Mouse (Mus musculus) liver, postnatal 0 days (tissue): ENCODE data around the gene Slc44a5. TPM values are rescaled to one million over a fixed set of nuclear protein-coding genes. Genes with fewer than 3 reads are reported as not detected.

Source experiments
- ATAC-seq: fragments of 200-750 bp; cut with Nextera tagmentation; 2 replicates; pipeline ENCODE4 v1.8.0; 2017; ENCODE audit warnings: mild to moderate bottlenecking, moderate library complexity
- DNase-seq: peaks from one replicate; pipeline ENCODE4 v3.0.0-alpha.2; 2016
- H3K27ac ChIP-seq: fragments of 300-500 bp; sonication (generic); 2 replicates; pipeline ENCODE4 v1.5.1; 2014; ENCODE audit warnings: antibody characterized with exemption, moderate library complexity, mild to moderate bottlenecking, low read depth
- H3K27me3 ChIP-seq: fragments of 300-500 bp; sonication (generic); 2 replicates; pipeline ENCODE4 v1.6.1; 2014; ENCODE audit warnings: low read length, control low read depth, mixed read lengths; ENCODE audit not compliant: insufficient read depth
- H3K36me3 ChIP-seq: fragments of 300-500 bp; sonication (generic); replicated peaks from 2 replicates; pipeline ENCODE4 v1.6.1; 2014; ENCODE audit warnings: mild to moderate bottlenecking, control low read depth, low read length, moderate library complexity, mixed read lengths; ENCODE audit not compliant: insufficient read depth
- H3K4me1 ChIP-seq: fragments of 300-500 bp; sonication (generic); 2 replicates; pipeline ENCODE4 v1.6.1; 2014; ENCODE audit warnings: antibody characterized with exemption, mild to moderate bottlenecking, control low read depth; ENCODE audit not compliant: insufficient read depth
- H3K4me2 ChIP-seq: fragments of 300-500 bp; sonication (generic); 2 replicates; pipeline ENCODE4 v1.6.1; 2014; ENCODE audit warnings: low read depth, mild to moderate bottlenecking, low read length, moderate library complexity, mixed read lengths
- H3K4me3 ChIP-seq: fragments of 300-500 bp; sonication (generic); 2 replicates; pipeline ENCODE4 v1.5.1; 2014; ENCODE audit warnings: low read depth, low read length
- H3K9ac ChIP-seq: fragments of 300-500 bp; sonication (generic); replicated peaks from 2 replicates; pipeline ENCODE4 v1.6.1; 2014; ENCODE audit warnings: mild to moderate bottlenecking, moderate library complexity
- H3K9me3 ChIP-seq: fragments of 300-500 bp; sonication (generic); 2 replicates; pipeline ENCODE4 v1.6.1; 2016; ENCODE audit warnings: mild to moderate bottlenecking, control low read depth, low read length, mixed read lengths
- CTCF ChIP-seq: sonication (generic); IDR thresholded peaks from 2 replicates; pipeline ENCODE4 v1.5.1; 2016; ENCODE audit warnings: antibody characterized with exemption, low read depth
- EP300 ChIP-seq: IDR thresholded peaks from 2 replicates; pipeline ENCODE4 v1.6.1; 2016; ENCODE audit warnings: antibody characterized with exemption, low read depth, mild to moderate bottlenecking
- WGBS: fragments of 180-500 bp; shearing (Covaris S2); extraction: QIAGEN DNeasy Blood & Tissue Kit; methylation state at CpG from one replicate; pipeline ENCODE4 v1.1.7; 2014; ENCODE audit not compliant: insufficient replicate concordance; 5-methylcytosine and 5-hydroxymethylcytosine counted together
- polyA plus RNA-seq: library from polyadenylated mRNA; unstranded; fragments of >200 nt; fragmentation: Nextera tagmentation; extraction: Ambion mirVana; gene quantifications from 2 replicates; pipeline ENCODE4 v1.2.1, GENCODE M21; 2015

The Slc44a5 gene
- polyA plus RNA-seq, 1 experiment from 2014 or later: 0.02 TPM

GRCm38 (mm10) chr3:154165882-154166281 lies 192.6 kb downstream of the Slc44a5 start:
- H3K4me2 ChIP-seq: no peak overlapping the region
- no peaks in the 10 kb centered on the region for H3K27me3 ChIP-seq
- no peaks in the 10 kb centered on the region for H3K4me1 ChIP-seq
- no peak overlapping the region for H3K27ac ChIP-seq
- H3K36me3 ChIP-seq: no peaks in the 10 kb centered on the region
- no peak for DNase-seq
- 73% methylated on average over 4 of the region's 4 CpGs for WGBS
- ATAC-seq: no peak
- H3K4me3 ChIP-seq: no peak overlapping the region
- H3K9ac ChIP-seq: no peak overlapping the region
- H3K9me3 ChIP-seq: no peaks in the 10 kb centered on the region
- no peak for TF ChIP-seq CTCF

GRCm38 (mm10) chr3:154171881-154172592 lies 198.8 kb downstream of the Slc44a5 start:
- no peak for TF ChIP-seq EP300
- no peak for TF ChIP-seq CTCF
- Histone ChIP-seq H3K9me3 (no peaks in the 10 kb centered on the region), H3K27me3 (no peaks in the 10 kb centered on the region), H3K9ac (no peak overlapping the region), H3K27ac (no peak overlapping the region), H3K4me3 (no peak overlapping the region), H3K4me1 (no peaks in the 10 kb centered on the region), H3K4me2 (no peak overlapping the region), H3K36me3 (no peaks in the 10 kb centered on the region)
- whole genome bisulfite sequencing: 65% methylated on average over 10 of the region's 10 CpGs
- ATAC-seq (no peak), DNase-seq (no peak)

DNA sequence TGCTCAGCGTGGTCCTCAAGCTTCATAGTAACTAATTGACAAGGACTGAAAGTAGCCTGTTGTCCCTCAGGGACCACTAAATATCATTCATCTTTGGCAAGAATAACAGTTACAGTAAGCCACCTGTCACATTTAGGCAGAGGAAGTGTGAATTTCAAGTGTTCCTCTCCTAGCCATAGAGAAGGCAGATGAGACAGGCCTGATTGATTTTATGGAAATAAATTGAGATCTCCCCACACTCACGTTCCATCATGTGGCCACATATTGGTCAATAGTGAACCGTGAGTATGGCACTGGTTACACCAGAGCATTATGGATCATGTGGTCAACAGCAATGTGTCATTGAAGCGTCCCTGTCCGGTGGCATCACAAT lies 199.3 kb downstream of the Slc44a5 start:
- WGBS: 75% methylated on average over 5 of the region's 5 CpGs
- no peak overlapping the region for H3K9ac ChIP-seq
- no peak for ATAC-seq

GRCm38 (mm10) chr3:154173556-154173955 lies 200.3 kb downstream of the Slc44a5 start:
- 0 out of 2 replicates have a peak, but pooled peaks cover 3% of the 10 kb centered on the region for H3K4me1 ChIP-seq
- H3K27ac ChIP-seq: no peak overlapping the region
- DNase-seq (no peak), ATAC-seq (no peak)
- 77% methylated on average over 1 of the region's 1 CpGs for WGBS
- H3K9ac ChIP-seq: no peak overlapping the region
- H3K36me3 ChIP-seq: no peaks in the 10 kb centered on the region
- H3K9me3 ChIP-seq: no peaks in the 10 kb centered on the region
- no peak overlapping the region for H3K4me2 ChIP-seq
- no peaks in the 10 kb centered on the region for H3K27me3 ChIP-seq
- no peak for TF ChIP-seq CTCF
- no peak for TF ChIP-seq EP300
- H3K4me3 ChIP-seq: no peak overlapping the region

More for the DNA sequence above, 199.3 kb downstream of the Slc44a5 start:
- DNase-seq: no peak
- 0 out of 2 replicates have a peak, but pooled peaks cover 3% of the 10 kb centered on the region for H3K4me1 ChIP-seq
- TF ChIP-seq EP300: no peak
- TF ChIP-seq CTCF: no peak
- H3K4me3 ChIP-seq: no peak overlapping the region
- no peak overlapping the region for H3K4me2 ChIP-seq
- no peaks in the 10 kb centered on the region for H3K9me3 ChIP-seq
- H3K36me3 ChIP-seq: no peaks in the 10 kb centered on the region
- no peak overlapping the region for H3K27ac ChIP-seq
- no peaks in the 10 kb centered on the region for H3K27me3 ChIP-seq

DNA sequence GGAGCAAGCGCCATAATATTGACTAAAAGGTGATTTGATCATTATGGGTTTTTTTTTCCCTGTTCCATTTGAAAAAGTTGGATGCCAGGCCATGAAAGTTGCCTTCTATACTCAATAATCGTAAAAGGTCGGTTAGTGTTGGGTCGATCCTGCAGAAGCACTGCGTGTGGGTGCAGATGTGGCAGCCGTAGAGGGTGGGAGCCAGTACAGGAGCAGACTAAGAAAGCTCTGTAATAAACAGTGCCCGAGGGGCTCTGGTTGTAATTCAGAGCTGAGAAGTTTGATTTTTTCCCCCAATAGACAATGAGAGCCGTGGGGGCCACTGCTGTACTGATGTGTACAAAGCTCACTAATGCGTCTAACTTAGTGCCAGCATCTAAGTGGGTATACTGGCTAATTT lies 200.8 kb downstream of the Slc44a5 start:
- no peak overlapping the region for H3K9ac ChIP-seq
- DNase-seq: no peak
- H3K27me3 ChIP-seq: no peaks in the 10 kb centered on the region
- no peak overlapping the region for H3K4me2 ChIP-seq
- no peaks in the 10 kb centered on the region for H3K36me3 ChIP-seq
- H3K9me3 ChIP-seq: no peaks in the 10 kb centered on the region
- H3K4me1 ChIP-seq: 0 out of 2 replicates have a peak, but pooled peaks cover 3% of the 10 kb centered on the region
- TF ChIP-seq CTCF (no peak), EP300 (no peak)
- H3K27ac ChIP-seq: no peak overlapping the region
- no peak for ATAC-seq
- WGBS: 60% methylated on average over 9 of the region's 9 CpGs
- H3K4me3 ChIP-seq: no peak overlapping the region

- TF ChIP-seq EP300: no peak
- no peak for TF ChIP-seq CTCF
- Histone ChIP-seq H3K36me3 (no peaks in the 10 kb centered on the region), H3K4me1 (0 out of 2 replicates have a peak, but pooled peaks cover 3% of the 10 kb centered on the region), H3K4me2 (no peak overlapping the region), H3K27ac (no peak overlapping the region), H3K4me3 (no peak overlapping the region), H3K9ac (no peak overlapping the region), H3K9me3 (no peaks in the 10 kb centered on the region), H3K27me3 (no peaks in the 10 kb centered on the region)
- no peak for ATAC-seq
- WGBS: 80% methylated on average over 7 of the region's 7 CpGs
- no peak for DNase-seq
Observed at GRCm38 (mm10) chr3:154174766-154175165, 201.5 kb downstream of the Slc44a5 start.
